Mouse (Mus musculus) neutrophil, adult 5-6 weeks (primary cell): Measurements from ENCODE around the gene Pet117. TPM values are rescaled to one million over a fixed set of nuclear protein-coding genes. Genes with fewer than 3 reads are reported as not detected.
"Not testable (repeated sequence)": the region's sequence is repeated elsewhere in the genome, so short reads cannot be mapped to it uniquely, and the experiment has no call there.

Experiments used
- ATAC-seq: fragments of 151-379, 151-347 bp; 2 replicates; pipeline ENCODE4 v1.8.0; 2017; ENCODE audit warnings: mild to moderate bottlenecking, moderate TSS enrichment; ENCODE audit not compliant: insufficient number of reproducible peaks, poor library complexity, low FRiP score, severe bottlenecking; ENCODE audit errors: extremely low read depth
- total RNA-seq: library from RNA; stranded (forward); fragments of 200-1000 nt; gene quantifications from 2 replicates; pipeline ENCODE4 v1.2.3, GENCODE M21; 2017

The Pet117 gene
- total RNA-seq, result not detected in 2 replicates

DNA sequence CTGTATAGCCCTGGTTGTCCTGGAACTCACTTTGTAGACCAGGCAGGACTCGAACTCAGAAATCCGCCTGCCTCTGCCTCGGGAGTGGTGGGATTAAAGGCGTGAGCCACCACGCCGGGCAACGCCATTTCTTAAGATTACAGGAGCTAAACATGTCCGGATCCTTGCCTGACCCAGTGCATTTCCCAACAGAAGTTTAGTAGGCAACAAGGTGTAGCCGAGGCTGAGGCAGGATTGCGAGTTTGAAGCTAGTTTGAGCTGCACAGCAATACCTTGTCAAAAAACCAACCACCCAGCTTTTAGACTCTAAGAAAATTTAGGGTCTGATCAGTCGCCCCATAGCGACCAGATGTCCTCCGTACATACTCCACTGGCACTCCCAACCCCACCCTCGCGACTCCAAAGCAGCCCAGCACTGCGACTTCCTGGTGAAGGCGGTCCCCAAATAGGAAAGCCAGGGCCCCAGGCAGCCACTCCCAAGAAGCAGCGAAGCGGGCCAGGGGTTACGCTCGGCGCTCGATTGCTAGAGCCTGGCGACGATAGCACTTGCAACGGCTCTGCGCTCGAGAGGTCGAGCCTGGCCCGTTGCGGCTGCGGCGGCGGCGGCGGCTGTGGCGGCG, at the start of gene Pet117, which contains the start of gene Kat14:
Pet117 (plus strand) TSS at position 597 of the 620 bp plus-strand sequence.
Kat14 (plus strand) TSS at position 584 of the 620 bp plus-strand sequence.
- peak; percentile 97 for ATAC-seq

DNA sequence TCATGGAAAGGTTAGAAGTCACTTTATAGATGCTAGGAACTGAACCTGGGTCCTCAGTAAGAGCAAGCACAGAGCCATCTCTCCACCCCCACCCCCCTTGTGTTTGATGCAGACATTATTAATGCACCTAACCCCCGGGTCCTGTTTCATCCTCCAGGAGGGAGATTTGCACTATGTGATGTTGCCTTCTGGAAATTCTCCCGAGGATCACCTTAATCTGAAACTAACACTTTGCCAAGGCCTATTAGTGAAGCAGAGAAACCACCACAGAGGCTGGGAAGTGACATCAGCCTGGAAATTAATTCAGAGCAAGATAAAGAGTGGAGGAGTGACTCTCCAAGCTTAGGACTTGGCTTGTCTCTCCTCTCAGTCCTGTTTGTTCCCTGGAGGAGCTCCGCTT, 44.6 kb upstream of the Pet117 start:
- ATAC-seq, result no peak

GRCm38 (mm10) chr2:144329451-144329850, 39.3 kb upstream of the Pet117 start:
- no peak for ATAC-seq

DNA sequence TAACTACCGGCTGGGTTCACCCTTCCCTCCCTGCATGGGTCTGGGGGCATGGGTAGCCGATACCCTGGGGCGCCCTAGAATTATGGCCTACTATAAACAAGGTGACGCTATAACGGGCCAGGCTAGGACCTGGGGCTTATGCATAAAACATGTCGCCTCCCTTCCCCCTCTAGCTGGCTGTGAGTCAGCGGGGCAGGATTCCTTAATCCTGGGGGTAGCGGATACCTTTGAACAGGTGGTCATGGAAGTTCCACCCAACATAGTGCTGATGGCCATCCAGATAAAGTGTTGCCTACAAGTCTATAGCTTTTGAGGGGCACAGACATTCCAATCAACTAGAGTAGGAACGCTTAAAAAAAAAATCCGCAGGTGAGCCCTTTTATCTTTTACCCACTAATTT, 38.9 kb upstream of the Pet117 start:
- no peak for ATAC-seq

- ATAC-seq, result no peak
These were observed 38.3 kb upstream of the Pet117 start for GRCm38 (mm10) chr2:144330352-144330959.

GRCm38 (mm10) chr2:144330960-144331371, 37.8 kb upstream of the Pet117 start:
- no peak; the same call in 1 of the 2 replicates for ATAC-seq

- ATAC-seq, result no peak
These were observed 37.1 kb upstream of the Pet117 start, which contains the start of gene Ovol2 for GRCm38 (mm10) chr2:144331401-144332302. Ovol2 (minus strand) TSS chr2:144332146.

DNA sequence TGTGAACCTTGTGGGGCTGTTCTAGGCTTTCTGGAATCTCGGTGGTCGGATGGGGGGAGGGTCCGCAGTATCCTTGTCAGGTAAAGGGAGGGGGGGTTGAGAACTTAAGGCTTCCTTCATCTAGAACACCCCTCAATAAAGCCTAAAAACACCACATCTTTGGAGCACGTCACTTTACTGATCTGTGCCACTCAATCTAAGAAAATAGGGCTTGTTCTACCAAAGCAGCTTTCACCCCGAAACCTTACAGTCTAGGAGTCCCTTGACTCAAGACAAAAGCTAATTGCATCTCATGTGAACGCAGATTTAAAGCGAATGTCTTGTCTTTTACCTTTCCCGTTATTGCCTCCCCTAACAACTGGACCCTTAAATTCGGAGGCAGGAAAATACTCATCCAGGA, 36.3 kb upstream of the Pet117 start:
- ATAC-seq, result no peak

GRCm38 (mm10) chr2:144333138-144333842, 35.5 kb upstream of the Pet117 start:
- no peak for ATAC-seq

DNA sequence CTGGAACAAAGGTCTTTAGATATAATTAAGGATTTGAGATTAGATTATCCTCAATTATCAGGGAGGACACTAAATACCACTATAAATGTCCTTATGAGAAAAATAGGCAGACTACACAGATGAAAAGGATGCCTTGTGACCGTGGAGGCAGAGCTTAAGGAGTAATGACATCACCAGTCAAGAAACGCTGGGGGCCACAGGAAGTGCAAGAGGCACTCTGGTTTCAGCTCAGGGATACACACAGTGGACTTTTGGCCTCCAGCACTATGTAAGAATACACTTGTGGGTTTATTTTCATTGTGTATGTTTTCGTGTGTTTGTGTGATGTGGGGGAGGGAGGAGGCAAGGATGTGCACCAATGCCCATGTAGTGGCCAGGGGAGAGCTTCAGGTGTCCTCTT, 31.6 kb upstream of the Pet117 start:
- peak; percentile 32; the same call in 1 of the 2 replicates for ATAC-seq

- peak; percentile 56; the same call in 1 of the 2 replicates for ATAC-seq
These were observed 31.1 kb upstream of the Pet117 start for GRCm38 (mm10) chr2:144337701-144338100.

DNA sequence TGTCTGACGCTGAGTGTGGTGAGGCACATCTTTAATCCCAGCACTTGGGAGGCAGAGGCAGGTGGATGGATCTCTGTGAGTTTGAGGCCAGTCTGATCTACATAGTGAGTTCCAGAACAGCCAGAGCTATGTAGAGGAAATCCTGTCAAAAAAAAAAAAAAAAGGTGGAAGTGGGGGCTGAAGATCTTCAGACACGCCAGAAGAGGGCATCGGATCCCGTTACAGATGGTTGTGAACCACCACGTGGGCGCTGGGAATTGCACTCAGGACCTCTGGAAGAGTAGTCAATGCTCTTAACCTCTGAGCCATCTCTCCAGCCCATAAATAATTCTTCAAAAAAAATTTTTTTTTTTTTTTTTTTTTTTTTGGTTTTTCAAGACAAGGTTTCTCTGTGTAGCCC, 30.6 kb upstream of the Pet117 start:
- not testable (repeated sequence) for ATAC-seq

DNA sequence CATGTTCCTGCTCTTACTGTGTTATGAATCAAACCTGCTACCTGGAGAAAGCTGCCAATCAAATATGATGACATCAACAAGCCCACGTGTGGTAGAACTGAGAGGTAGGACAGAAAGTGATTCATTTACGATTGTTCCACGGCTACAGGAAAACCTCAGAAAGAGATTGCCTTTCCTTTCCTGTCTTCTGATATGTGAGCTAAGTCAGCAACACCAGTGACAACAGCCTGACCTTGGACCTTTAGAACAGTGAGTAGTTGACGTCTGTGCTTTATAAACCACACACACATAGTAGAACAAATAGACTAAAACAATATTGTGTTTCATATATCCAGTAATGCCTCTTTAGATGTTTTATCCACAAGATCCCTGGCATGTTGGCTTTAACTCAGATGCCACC, 25.6 kb upstream of the Pet117 start:
- no peak for ATAC-seq

- ATAC-seq, result no peak
These were observed 20.3 kb upstream of the Pet117 start for GRCm38 (mm10) chr2:144348525-144348924.

DNA sequence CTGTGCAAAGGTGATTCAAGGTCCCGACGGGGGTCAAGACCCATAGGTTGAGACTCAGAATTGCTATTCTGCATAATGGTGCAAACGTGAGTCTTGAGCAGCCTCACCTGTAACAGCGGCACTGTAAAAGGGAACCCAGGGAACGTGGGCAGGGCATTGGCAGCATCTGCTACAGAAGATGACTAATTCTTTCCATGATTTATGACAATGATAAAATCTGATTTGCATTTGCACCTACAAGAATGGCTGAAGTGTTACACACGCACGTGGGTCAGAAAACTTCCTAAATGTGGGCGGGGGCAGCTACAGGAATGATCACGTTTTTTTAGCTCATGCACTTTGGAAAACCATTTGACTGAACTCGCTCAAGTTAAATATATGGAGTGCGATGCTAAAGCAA, 16.0 kb upstream of the Pet117 start:
- no peak for ATAC-seq

GRCm38 (mm10) chr2:144369020-144369421, 225 bp downstream of the Pet117 start:
- peak; percentile 39; the same call in 1 of the 2 replicates for ATAC-seq

- no peak for ATAC-seq
These were observed 715 bp downstream of the Pet117 start for GRCm38 (mm10) chr2:144369511-144369910.

- ATAC-seq, result no peak
These were observed 2.8 kb downstream of the Pet117 start for GRCm38 (mm10) chr2:144371566-144371965.

GRCm38 (mm10) chr2:144373063-144373462, 4.3 kb downstream of the Pet117 start:
- no peak for ATAC-seq
